Mouse (Mus musculus): ENCODE results near the gene Dnajc8. TPM values are rescaled to one million over a fixed set of nuclear protein-coding genes. Genes with fewer than 3 reads are reported as not detected.
"Not testable (repeated sequence)": the region's sequence is repeated elsewhere in the genome, so short reads cannot be mapped to it uniquely, and the experiment has no call there.

Gene Dnajc8
- polyA plus RNA-seq, 1 experiment from 2014 or later: 213 TPM

DNA sequence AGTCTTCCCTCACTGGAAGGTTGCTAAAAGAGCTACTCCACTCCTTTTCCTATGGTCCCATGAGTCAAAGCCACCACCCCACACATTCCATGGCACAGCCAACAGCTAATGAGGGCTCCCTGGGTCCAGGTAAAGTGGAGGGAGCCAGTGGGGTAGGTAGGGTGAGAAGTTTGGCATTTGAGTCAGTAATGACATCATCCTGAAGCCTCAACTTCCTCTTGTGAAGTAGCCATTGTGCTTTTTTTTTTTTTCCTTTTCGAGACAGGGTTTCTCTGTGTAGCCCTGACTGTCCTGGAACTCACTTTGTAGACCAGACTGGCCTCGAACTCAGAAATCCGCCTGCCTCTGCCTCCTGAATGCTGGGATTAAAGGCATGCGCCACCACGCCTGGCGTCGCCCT is 20.2 kb downstream of the Dnajc8 start:
- 90% methylated on average over 7 of the region's 7 CpGs for WGBS
- not testable (repeated sequence) for H3K27ac ChIP-seq; H3K27me3 ChIP-seq (ENCODE audit: low read depth, poor library complexity, severe bottlenecking); H3K4me1 ChIP-seq; DNase-seq (ENCODE audit: low spot score); H3K9me3 ChIP-seq (replicated peaks); H3K4me3 ChIP-seq
- peaks cover 46% of the 10 kb centered on the region for H3K36me3 ChIP-seq

DNA sequence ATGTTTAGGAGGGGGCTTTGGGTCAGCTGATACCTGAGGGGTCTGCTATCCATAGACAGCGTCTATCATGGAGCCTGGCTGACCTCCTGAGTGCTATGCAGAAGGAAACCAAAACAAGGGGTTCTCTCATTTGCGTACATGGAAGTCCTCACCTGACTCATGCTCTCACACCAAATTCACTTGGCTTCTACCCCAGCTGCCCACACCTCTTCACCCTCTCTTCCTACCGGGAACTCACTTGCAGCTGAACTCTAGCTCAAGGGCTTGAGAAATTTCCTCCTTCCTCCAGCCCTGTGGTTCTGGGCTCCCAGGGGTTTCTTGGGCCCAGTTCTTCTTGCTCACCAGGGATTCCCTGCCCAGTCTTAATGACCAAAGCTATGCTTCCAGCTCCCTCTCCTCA is 27.9 kb downstream of the Dnajc8 start:
- no peak overlapping the region for H3K4me3 ChIP-seq
- no peaks in the 10 kb centered on the region for H3K9me3 ChIP-seq (replicated peaks)
- no peaks in the 10 kb centered on the region for H3K27me3 ChIP-seq (ENCODE audit: low read depth, poor library complexity, severe bottlenecking)
- H3K27ac ChIP-seq: no peak overlapping the region
- peaks cover 7% of the 10 kb centered on the region; the same call in 1 of the 2 replicates for H3K4me1 ChIP-seq
- no peaks in the 10 kb centered on the region for H3K36me3 ChIP-seq
- WGBS: 84% methylated on average over 3 of the region's 3 CpGs
- no peak for DNase-seq (ENCODE audit: low spot score)

DNA sequence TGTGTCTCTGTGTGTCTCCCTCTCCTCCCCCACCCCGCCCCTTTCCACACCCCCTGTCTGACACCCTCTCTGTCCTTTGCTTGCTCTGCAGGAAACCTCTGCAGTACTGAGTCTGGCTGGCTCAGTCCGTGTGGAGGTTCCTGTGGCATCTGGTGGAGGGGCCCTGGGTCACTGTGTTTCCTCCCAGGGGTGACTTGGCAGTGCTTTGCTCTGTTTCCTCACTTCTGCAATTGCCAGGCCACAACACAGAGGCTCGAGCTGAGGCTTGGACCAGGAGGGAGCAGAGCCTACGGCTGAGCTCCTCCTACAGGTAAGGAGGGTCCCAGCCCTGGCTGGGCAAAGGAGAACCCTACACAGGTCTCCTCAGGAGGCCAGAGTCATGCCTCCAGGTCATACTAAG is 28.6 kb downstream of the Dnajc8 start, which contains the start of gene Ptafr:
Ptafr (plus strand) TSS at position 103 of the 400 bp plus-strand sequence.
- Histone ChIP-seq H3K27ac (0 out of 2 replicates have a peak within 1 kb of the TSS, but pooled peaks have one; percentile 26), H3K36me3 (no peaks in the 10 kb centered on the region), H3K4me3 (no peak within 1 kb of the TSS), H3K4me1 (peaks cover 7% of the 10 kb centered on the region; the same call in 1 of the 2 replicates), H3K9me3 (replicated peaks) (no peaks in the 10 kb centered on the region), H3K27me3 (ENCODE audit: low read depth, poor library complexity, severe bottlenecking) (no peaks in the 10 kb centered on the region)
- 28% methylated on average over 4 of the region's 4 CpGs for WGBS
- DNase-seq (ENCODE audit: low spot score): no peak

DNA sequence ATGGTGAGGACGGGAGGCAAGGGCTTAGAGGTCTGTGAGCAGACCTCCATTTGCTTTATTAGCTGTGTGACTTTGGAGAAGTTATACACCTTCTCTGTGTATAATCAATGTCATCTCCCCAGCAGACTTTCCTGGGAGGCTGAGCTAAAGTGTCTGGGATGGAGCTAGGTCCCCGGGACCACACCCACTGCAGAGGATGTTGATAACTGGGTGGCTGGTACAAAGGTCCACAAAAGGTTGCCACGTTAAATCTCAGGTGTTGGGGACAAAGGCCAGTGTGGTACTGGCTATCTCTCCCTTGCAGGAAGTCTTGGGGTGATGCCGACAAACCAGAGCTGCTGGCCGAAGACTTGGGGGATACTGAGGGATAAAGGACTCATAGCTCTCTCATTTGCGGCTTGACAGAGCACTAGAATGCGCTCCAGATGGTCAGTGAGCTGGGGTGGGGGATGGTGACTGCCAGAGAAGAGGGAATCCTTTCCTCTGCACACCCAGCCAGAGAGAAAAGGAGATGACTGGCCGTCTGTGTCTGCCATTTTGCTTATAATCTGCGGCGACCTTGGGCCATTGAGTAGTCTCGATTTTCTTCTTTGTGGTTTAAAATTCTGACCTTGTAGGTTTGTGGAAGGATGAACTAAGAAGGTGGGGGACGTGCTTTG is 29.9 kb downstream of the Dnajc8 start:
- no peaks in the 10 kb centered on the region for H3K27me3 ChIP-seq (ENCODE audit: low read depth, poor library complexity, severe bottlenecking)
- peaks cover 7% of the 10 kb centered on the region; the same call in 1 of the 2 replicates for H3K4me1 ChIP-seq
- no peaks in the 10 kb centered on the region for H3K9me3 ChIP-seq (replicated peaks)
- WGBS: 84% methylated on average over 12 of the region's 12 CpGs
- no peak for DNase-seq (ENCODE audit: low spot score)
- H3K4me3 ChIP-seq: no peak overlapping the region
- no peaks in the 10 kb centered on the region for H3K36me3 ChIP-seq
- no peak overlapping the region for H3K27ac ChIP-seq

DNA sequence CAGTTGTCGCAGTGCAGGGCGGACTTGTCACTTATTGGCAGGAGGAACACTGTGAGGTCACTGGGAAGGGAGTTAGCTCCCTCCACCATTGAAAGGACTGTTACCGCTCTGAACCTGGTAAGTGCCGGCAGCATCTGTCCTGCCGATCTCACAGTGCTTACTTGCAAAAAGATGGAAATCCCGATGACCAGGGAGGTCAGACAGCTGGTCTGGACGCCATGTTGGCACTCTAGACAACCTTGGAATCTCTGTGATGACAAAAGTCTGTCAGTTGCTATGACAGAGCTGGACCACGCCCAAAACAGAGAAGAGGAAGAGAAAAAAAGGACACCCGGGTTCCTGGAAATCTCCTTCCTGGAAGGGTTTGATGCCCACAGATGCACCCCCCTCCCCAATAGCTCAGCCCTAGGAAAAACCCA is 32.0 kb downstream of the Dnajc8 start:
- DNase-seq (ENCODE audit: low spot score): no peak
- no peaks in the 10 kb centered on the region for H3K36me3 ChIP-seq
- H3K27me3 ChIP-seq (ENCODE audit: low read depth, poor library complexity, severe bottlenecking): no peaks in the 10 kb centered on the region
- H3K4me3 ChIP-seq: no peak overlapping the region
- no peak overlapping the region for H3K27ac ChIP-seq
- WGBS: 79% methylated on average over 9 of the region's 9 CpGs
- no peaks in the 10 kb centered on the region for H3K9me3 ChIP-seq (replicated peaks)
- H3K4me1 ChIP-seq: peaks cover 14% of the 10 kb centered on the region

DNA sequence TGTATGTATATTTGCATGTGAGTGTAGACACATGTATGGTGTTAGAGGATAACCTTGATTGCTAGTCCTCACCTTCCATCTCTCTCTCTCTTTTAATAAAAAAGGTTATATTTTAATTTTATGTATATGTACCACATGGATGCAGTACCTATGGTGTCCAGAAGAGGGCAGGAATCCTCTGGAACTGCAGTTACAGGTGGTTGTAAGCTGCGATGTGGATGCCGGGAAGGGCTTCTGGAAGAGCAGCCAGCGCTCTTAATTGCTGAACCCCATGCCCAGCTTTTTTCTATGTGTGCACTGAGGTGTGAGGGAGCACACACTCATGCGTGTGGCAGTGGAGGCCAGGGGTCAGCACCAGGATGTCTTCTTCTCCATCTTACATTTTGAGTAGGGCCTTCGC is 33.8 kb downstream of the Dnajc8 start:
- no peak for DNase-seq (ENCODE audit: low spot score)
- Histone ChIP-seq H3K27ac (no peak overlapping the region), H3K4me1 (peaks cover 13% of the 10 kb centered on the region), H3K9me3 (replicated peaks) (no peaks in the 10 kb centered on the region), H3K4me3 (no peak overlapping the region), H3K36me3 (no peaks in the 10 kb centered on the region), H3K27me3 (ENCODE audit: low read depth, poor library complexity, severe bottlenecking) (no peaks in the 10 kb centered on the region)
- 94% methylated on average over 5 of the region's 5 CpGs for WGBS

DNA sequence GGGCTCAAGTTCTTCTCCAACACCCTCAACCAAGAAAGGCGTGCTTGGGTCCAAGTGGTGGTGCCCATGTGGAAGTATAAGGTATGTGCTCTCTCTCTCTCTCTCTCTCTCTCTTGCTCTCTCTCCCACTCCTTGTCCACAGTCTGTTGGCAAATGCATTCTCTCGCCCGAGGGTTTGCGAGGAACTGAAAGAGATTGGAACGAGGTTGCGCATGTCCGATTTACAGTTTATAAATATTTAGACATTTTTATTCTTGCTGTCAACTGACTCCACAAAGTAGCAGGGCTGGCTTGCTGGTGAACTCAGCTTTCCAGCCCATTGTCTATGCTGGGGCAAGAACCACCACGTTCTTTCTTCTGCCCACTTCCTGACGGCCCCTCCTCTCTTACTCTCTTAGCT is 35.8 kb downstream of the Dnajc8 start:
- H3K27me3 ChIP-seq (ENCODE audit: low read depth, poor library complexity, severe bottlenecking): no peaks in the 10 kb centered on the region
- WGBS: 87% methylated on average over 9 of the region's 9 CpGs
- no peak overlapping the region for H3K4me3 ChIP-seq
- H3K4me1 ChIP-seq: peaks cover 11% of the 10 kb centered on the region
- no peak for DNase-seq (ENCODE audit: low spot score)
- no peak overlapping the region for H3K27ac ChIP-seq
- H3K36me3 ChIP-seq: no peaks in the 10 kb centered on the region
- H3K9me3 ChIP-seq (replicated peaks): no peaks in the 10 kb centered on the region

DNA sequence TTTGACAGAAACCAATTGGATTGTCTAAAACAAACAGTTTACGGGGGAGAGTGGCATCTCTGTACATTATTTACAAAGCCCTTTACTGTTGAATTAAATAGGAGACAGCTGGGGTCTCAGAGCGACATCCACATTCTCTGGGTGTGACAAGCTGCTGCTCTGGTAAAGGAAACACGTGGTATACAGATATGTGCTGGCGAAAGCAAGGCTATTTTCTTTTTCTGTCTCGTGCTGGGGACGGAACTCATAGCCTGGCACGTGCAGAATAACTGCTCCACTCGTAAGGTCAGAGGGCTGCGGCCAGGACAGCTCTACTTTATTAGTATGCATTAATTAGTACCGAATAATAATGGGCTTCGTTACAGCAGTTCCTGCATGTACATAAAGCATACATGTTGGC is 38.0 kb downstream of the Dnajc8 start:
- Histone ChIP-seq H3K9me3 (replicated peaks) (no peaks in the 10 kb centered on the region), H3K27me3 (ENCODE audit: low read depth, poor library complexity, severe bottlenecking) (no peaks in the 10 kb centered on the region), H3K4me3 (no peak overlapping the region), H3K4me1 (peaks cover 11% of the 10 kb centered on the region), H3K27ac (no peak overlapping the region), H3K36me3 (no peaks in the 10 kb centered on the region)
- 75% methylated on average over 11 of the region's 11 CpGs for WGBS
- no peak for DNase-seq (ENCODE audit: low spot score)

DNA sequence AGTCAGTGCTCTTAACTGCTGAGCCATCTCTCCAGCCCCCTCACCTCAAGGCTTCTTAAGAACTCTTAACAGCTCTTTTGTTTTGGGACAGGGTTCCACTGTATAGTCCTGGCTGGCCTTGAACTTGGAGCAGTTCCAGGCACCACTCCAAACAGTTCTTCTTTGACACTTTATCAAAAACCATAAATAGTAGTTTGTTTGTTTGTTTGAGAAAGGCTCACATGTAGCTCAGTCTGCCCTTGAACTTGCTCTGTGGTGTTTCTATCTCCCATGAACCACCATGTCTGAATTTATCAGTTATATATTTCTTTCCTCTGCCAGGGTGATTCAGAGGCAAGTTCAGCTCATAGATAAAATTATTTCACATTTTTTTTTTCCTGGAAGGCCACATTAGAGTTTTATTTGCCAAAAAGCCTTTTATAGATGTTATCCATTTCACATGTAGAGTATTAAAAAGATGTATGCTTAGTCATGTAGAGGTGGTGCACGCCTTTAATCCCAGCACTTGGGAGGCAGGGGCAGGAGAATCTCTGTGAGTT is 39.5 kb downstream of the Dnajc8 start:
- WGBS: 84% methylated on average over 1 of the region's 1 CpGs
- H3K36me3 ChIP-seq: no peaks in the 10 kb centered on the region
- no peak for DNase-seq (ENCODE audit: low spot score)
- no peaks in the 10 kb centered on the region for H3K27me3 ChIP-seq (ENCODE audit: low read depth, poor library complexity, severe bottlenecking)
- no peak overlapping the region for H3K27ac ChIP-seq
- no peak overlapping the region for H3K4me3 ChIP-seq
- no peaks in the 10 kb centered on the region for H3K9me3 ChIP-seq (replicated peaks)
- H3K4me1 ChIP-seq: peaks cover 11% of the 10 kb centered on the region

DNA sequence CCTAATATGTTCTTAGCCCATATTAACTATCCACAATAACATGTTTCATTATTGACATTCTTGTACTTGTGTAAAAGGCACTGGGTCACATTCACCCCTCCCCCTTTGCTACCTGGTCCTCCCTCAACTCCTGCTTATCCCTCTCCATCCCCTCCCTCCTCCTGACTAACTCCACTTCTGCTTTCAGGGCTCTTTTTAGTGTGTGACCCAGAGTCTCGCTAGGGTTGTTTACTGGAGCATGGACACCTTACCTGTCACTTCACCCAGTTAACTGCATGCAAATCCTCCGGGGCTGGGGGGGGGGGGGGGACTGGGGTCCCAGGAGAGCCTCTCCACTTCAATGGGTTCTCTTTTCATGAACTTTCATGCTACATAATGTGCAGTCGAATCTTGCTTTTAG is 48.4 kb downstream of the Dnajc8 start:
- Histone ChIP-seq H3K36me3 (no peaks in the 10 kb centered on the region), H3K4me1 (no peaks in the 10 kb centered on the region), H3K9me3 (replicated peaks) (no peaks in the 10 kb centered on the region), H3K27me3 (ENCODE audit: low read depth, poor library complexity, severe bottlenecking) (no peaks in the 10 kb centered on the region), H3K4me3 (no peak overlapping the region), H3K27ac (no peak overlapping the region)
- 74% methylated on average over 3 of the region's 3 CpGs for WGBS
- DNase-seq (ENCODE audit: low spot score): no peak

DNA sequence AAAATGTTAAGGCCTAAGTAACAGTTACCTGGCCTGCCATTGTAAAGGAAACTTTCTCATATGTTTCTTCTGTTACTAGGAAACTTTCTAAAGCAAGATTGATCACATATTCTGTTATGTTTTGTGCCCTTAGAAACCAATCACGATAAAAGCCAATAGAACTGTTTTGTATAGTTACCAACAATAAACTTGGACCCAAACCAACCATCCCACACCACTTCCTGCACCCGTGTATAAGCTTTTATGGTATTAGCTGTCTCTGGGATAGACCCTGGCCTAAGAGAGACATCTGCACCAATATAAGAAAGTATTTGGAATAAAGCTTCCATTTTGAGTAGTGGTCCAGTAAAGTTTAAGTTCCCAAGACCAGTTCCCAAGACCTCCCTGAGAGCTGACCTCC is 49.6 kb downstream of the Dnajc8 start:
- H3K9me3 ChIP-seq (replicated peaks): no peaks in the 10 kb centered on the region
- no peaks in the 10 kb centered on the region for H3K4me1 ChIP-seq
- no peaks in the 10 kb centered on the region for H3K27me3 ChIP-seq (ENCODE audit: low read depth, poor library complexity, severe bottlenecking)
- WGBS: 91% methylated on average over 2 of the region's 2 CpGs
- no peak overlapping the region for H3K4me3 ChIP-seq
- no peak overlapping the region for H3K27ac ChIP-seq
- no peaks in the 10 kb centered on the region for H3K36me3 ChIP-seq
- no peak for DNase-seq (ENCODE audit: low spot score)

DNA sequence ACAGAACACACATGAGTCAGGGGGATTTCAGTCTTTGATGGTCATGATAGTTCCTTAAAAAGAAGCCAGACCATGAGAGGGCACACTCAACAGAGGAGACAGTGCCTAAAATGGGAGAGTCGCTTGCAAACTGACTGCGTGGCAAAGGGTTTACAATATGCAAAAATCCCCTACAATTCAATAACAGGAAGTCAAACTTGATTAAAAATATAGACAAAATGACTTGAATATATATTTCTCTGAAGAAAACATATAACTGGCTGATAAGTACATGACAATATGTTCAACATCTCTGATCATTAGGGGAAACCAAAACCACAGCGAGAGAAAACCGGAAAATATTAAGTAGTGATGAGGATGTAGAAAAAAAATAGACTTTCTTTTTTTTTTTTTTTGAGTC is 50.9 kb downstream of the Dnajc8 start:
- no peaks in the 10 kb centered on the region for H3K4me1 ChIP-seq
- no peak for DNase-seq (ENCODE audit: low spot score)
- no peak overlapping the region for H3K4me3 ChIP-seq
- no peak overlapping the region for H3K27ac ChIP-seq
- 97% methylated on average over 4 of the region's 4 CpGs for WGBS
- H3K36me3 ChIP-seq: no peaks in the 10 kb centered on the region
- H3K27me3 ChIP-seq (ENCODE audit: low read depth, poor library complexity, severe bottlenecking): no peaks in the 10 kb centered on the region
- no peaks in the 10 kb centered on the region for H3K9me3 ChIP-seq (replicated peaks)

DNA sequence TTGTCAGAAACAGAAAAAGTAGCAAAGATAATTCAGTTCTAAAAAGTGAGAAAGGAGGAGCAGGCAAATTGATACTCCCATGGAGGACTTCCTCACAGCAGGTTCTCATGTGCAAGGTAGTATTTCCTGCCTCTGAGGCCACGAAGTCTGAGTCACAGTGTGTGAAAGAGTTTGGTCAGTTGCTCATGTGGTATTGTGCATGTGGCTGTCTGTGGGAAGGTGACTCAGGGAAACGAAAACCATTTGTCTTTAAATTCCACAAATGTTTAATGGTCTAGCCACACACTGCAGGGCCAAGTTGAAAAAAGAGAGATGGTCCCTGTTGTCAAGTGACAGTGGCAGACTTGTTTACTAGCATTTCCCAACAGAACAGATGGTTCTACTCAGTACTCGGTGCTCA is 53.2 kb downstream of the Dnajc8 start:
- no peaks in the 10 kb centered on the region for H3K4me1 ChIP-seq
- no peaks in the 10 kb centered on the region for H3K36me3 ChIP-seq
- no peaks in the 10 kb centered on the region for H3K27me3 ChIP-seq (ENCODE audit: low read depth, poor library complexity, severe bottlenecking)
- no peak for DNase-seq (ENCODE audit: low spot score)
- no peak overlapping the region for H3K27ac ChIP-seq
- WGBS: 82% methylated on average over 3 of the region's 3 CpGs
- H3K4me3 ChIP-seq: no peak overlapping the region
- no peaks in the 10 kb centered on the region for H3K9me3 ChIP-seq (replicated peaks)

DNA sequence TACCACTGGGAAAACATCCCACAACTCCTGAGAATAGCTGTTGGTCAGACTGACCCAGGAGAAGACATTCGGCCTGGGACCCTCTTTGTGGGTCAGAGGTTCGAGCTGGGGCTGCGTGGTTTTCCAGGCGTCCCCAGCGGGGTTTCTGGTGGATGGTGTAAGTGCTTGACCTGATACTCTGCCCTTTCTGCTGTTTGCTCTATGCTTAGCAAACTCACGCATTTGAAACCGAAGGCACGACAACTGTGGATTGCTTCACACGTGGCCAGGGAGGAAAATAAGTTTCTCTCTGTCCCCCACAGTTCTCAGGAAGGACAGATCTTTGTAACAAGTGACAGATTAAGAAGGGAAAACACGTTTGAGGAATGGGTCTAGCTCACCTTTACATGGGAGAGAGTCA is 55.3 kb downstream of the Dnajc8 start:
- H3K27ac ChIP-seq: no peak overlapping the region
- 87% methylated on average over 10 of the region's 10 CpGs for WGBS
- H3K4me3 ChIP-seq: no peak overlapping the region
- no peak for DNase-seq (ENCODE audit: low spot score)
- H3K9me3 ChIP-seq (replicated peaks): no peaks in the 10 kb centered on the region
- no peaks in the 10 kb centered on the region for H3K4me1 ChIP-seq
- no peaks in the 10 kb centered on the region for H3K27me3 ChIP-seq (ENCODE audit: low read depth, poor library complexity, severe bottlenecking)
- no peaks in the 10 kb centered on the region for H3K36me3 ChIP-seq
